Comparison of ENCODE assay signal across 9 mouse cellular contexts in genomic region chr12:44181081-44181982, GRCm38 (mm10). TPM values are rescaled to one million over a fixed set of nuclear protein-coding genes. Genes with fewer than 3 reads are reported as not detected.
DNase-seq lines count a peak whose midpoint lies in the region; ATAC-seq and TF ChIP-seq lines count a peak whose summit lies in the region.
"Had no signal": no experiment of that assay in that cellular context is flagged by ENCODE, and none has a peak within 500 bp of the region (broad histone marks: within the 10 kb centered on the region; RNA-seq: fewer than 3 reads in every experiment).

No protein-coding gene starts in this region.

- H3K36me3 ChIP-seq in heart, adult 2 months (ENCODE audit: control insufficient read depth, insufficient read depth, low read length), result no peaks in the 10 kb centered on the region
- H3K36me3 ChIP-seq in heart, embryonic 12.5 days, result no peaks in the 10 kb centered on the region
- no peaks in the 10 kb centered on the region for H3K36me3 ChIP-seq in embryonic facial prominence, embryonic 14.5 days (ENCODE audit: control insufficient read depth, insufficient read depth, low read length)
- no peaks in the 10 kb centered on the region for H3K36me3 ChIP-seq in intestine, postnatal 0 days (ENCODE audit: control insufficient read depth, insufficient read depth)
- no peaks in the 10 kb centered on the region for H3K36me3 ChIP-seq in neural tube, embryonic 13.5 days

- no peaks in the 10 kb centered on the region for H3K9me3 ChIP-seq in heart, embryonic 12.5 days (replicated peaks)
- H3K9me3 ChIP-seq in embryonic facial prominence, embryonic 14.5 days (ENCODE audit: control insufficient read depth, low read length), result no peaks in the 10 kb centered on the region
- H3K9me3 ChIP-seq in intestine, postnatal 0 days (ENCODE audit: control insufficient read depth), result no peaks in the 10 kb centered on the region
- no peaks in the 10 kb centered on the region for H3K9me3 ChIP-seq in neural tube, embryonic 13.5 days
- H3K9me3 ChIP-seq: megakaryocyte, embryonic 14.5 days had no signal

- TF ChIP-seq POLR2A in heart, adult 2 months (IDR thresholded peaks at IDR 0.05; ENCODE audit: insufficient read depth, low read depth, low read length), result no peak

- no peak overlapping the region for H3K9ac ChIP-seq in heart, adult 2 months (ENCODE audit: low read depth, low read length)
- no peak overlapping the region for H3K9ac ChIP-seq in heart, embryonic 12.5 days
- H3K9ac ChIP-seq in embryonic facial prominence, embryonic 14.5 days (ENCODE audit: low read depth, low read length), result no peak overlapping the region
- no peak overlapping the region for H3K9ac ChIP-seq in intestine, postnatal 0 days (ENCODE audit: low read depth, low read length)
- no peak overlapping the region for H3K9ac ChIP-seq in neural tube, embryonic 13.5 days

- H3K4me3 ChIP-seq in heart, adult 2 months, result no peak overlapping the region
- no peak overlapping the region for H3K4me3 ChIP-seq in heart, embryonic 12.5 days
- H3K4me3 ChIP-seq in embryonic facial prominence, embryonic 14.5 days (ENCODE audit: low read depth, low read length), result no peak overlapping the region
- H3K4me3 ChIP-seq in intestine, postnatal 0 days (ENCODE audit: low read depth, low read length), result no peak overlapping the region
- no peak overlapping the region for H3K4me3 ChIP-seq in neural tube, embryonic 13.5 days
- H3K4me3 ChIP-seq: megakaryocyte, embryonic 14.5 days had no signal

- no peak overlapping the region for H3K4me2 ChIP-seq in heart, embryonic 12.5 days
- H3K4me2 ChIP-seq in embryonic facial prominence, embryonic 14.5 days (ENCODE audit: low read depth, low read length), result no peak overlapping the region
- no peak overlapping the region for H3K4me2 ChIP-seq in intestine, postnatal 0 days (replicated peaks; ENCODE audit: low read depth)
- H3K4me2 ChIP-seq in neural tube, embryonic 13.5 days, result no peak overlapping the region

- H3K27ac ChIP-seq in heart, adult 2 months, result no peak overlapping the region
- no peak overlapping the region for H3K27ac ChIP-seq in heart, embryonic 12.5 days (ENCODE audit: poor library complexity, severe bottlenecking)
- H3K27ac ChIP-seq in embryonic facial prominence, embryonic 14.5 days (replicated peaks; ENCODE audit: low read depth, low read length), result no peak overlapping the region
- no peak overlapping the region for H3K27ac ChIP-seq in intestine, postnatal 0 days (ENCODE audit: low read depth, low read length)
- H3K27ac ChIP-seq in neural tube, embryonic 13.5 days (replicated peaks), result no peak overlapping the region

- no peak for TF ChIP-seq EP300 in heart, adult 2 months (IDR thresholded peaks at IDR 0.05; ENCODE audit: insufficient read depth, low read depth, low read length)

- no peak for DNase-seq in heart, adult 2 months
- DNase-seq in R1 (ENCODE audit: low read depth, low spot score), result peak; percentile 28
- DNase-seq in embryonic facial prominence, embryonic 14.5 days (ENCODE audit: low spot score), result peak; percentile 86
- peak; percentile 65 for DNase-seq in left cerebral cortex, postnatal 4 days
- no peak for DNase-seq in heart, adult 9 months (ENCODE audit: low spot score in 2 of 2)

- intact Hi-C loops in heart, adult 2 months (cut with DNase I), result no loop called here
- intact Hi-C loops in left cerebral cortex, postnatal 4 days (cut with DNase I), result no loop called here

- no peaks in the 10 kb centered on the region for H3K79me2 ChIP-seq in heart, adult 2 months (replicated peaks; ENCODE audit: control insufficient read depth, insufficient read depth, low read length)

- no peaks in the 10 kb centered on the region for H3K27me3 ChIP-seq in heart, adult 2 months (ENCODE audit: control insufficient read depth, insufficient read depth, low read length)
- H3K27me3 ChIP-seq in heart, embryonic 12.5 days (replicated peaks), result no peaks in the 10 kb centered on the region
- no peaks in the 10 kb centered on the region for H3K27me3 ChIP-seq in embryonic facial prominence, embryonic 14.5 days (replicated peaks; ENCODE audit: control insufficient read depth, insufficient read depth, low read length)
- no peaks in the 10 kb centered on the region for H3K27me3 ChIP-seq in intestine, postnatal 0 days (replicated peaks; ENCODE audit: control insufficient read depth, insufficient read depth, low read length)
- H3K27me3 ChIP-seq in neural tube, embryonic 13.5 days, result no peaks in the 10 kb centered on the region

- WGBS in heart, adult 2 months, result 35% methylated on average over 9 of the region's 9 CpGs
- WGBS in heart, embryonic 12.5 days, result 51% methylated on average over 9 of the region's 9 CpGs
- WGBS in embryonic facial prominence, embryonic 14.5 days, result 40% methylated on average over 9 of the region's 9 CpGs
- 48% methylated on average over 9 of the region's 9 CpGs for WGBS in intestine, postnatal 0 days
- WGBS in neural tube, embryonic 13.5 days, result 40% methylated on average over 9 of the region's 9 CpGs

- peak; percentile 66 for TF ChIP-seq CTCF in heart, adult 2 months (IDR thresholded peaks at IDR 0.05)
- TF ChIP-seq CTCF in intestine, postnatal 0 days (IDR thresholded peaks at IDR 0.05; ENCODE audit: low read depth), result peak; percentile 75

- no peak for ATAC-seq in heart, embryonic 12.5 days (ENCODE audit: insufficient number of reproducible peaks, low FRiP score)
- ATAC-seq in embryonic facial prominence, embryonic 14.5 days (ENCODE audit: low read depth), result peak; percentile 90
- no peak for ATAC-seq in intestine, postnatal 0 days
- peak; percentile 94 for ATAC-seq in neural tube, embryonic 13.5 days (ENCODE audit: low read depth)

- H3K4me1 ChIP-seq in heart, adult 2 months (ENCODE audit: control insufficient read depth, insufficient read depth, low read length), result no peaks in the 10 kb centered on the region; the same call in 1 of the 2 replicates
- no peaks in the 10 kb centered on the region for H3K4me1 ChIP-seq in heart, embryonic 12.5 days (replicated peaks)
- no peaks in the 10 kb centered on the region for H3K4me1 ChIP-seq in embryonic facial prominence, embryonic 14.5 days (ENCODE audit: control insufficient read depth, insufficient read depth, low read length)
- no peaks in the 10 kb centered on the region for H3K4me1 ChIP-seq in intestine, postnatal 0 days (replicated peaks; ENCODE audit: control insufficient read depth, insufficient read depth, low read length)
- H3K4me1 ChIP-seq in neural tube, embryonic 13.5 days (replicated peaks), result peaks cover 8% of the 10 kb centered on the region

RNA-seq across cellular contexts. Expression of gene Dnajb9, which starts 28.8 kb away (rescaled TPM):
- 10 to 100 TPM; 42.7 to 51.3 TPM for total RNA-seq in heart, adult 2 months (2021)
- polyA plus RNA-seq in heart, adult 2 months (2012; rRNA removed), result 5.9 and 14.2 TPM in 2 replicates
- 29.0 and 29.1 TPM in 2 replicates for polyA plus RNA-seq in heart, embryonic 12.5 days (2016; fragmentation: Nextera tagmentation; extraction: Ambion mirVana)
- polyA plus RNA-seq in embryonic facial prominence, embryonic 14.5 days (2014; fragmentation: Nextera tagmentation; extraction: Ambion mirVana), result 27.5 and 31.4 TPM in 2 replicates
- polyA plus RNA-seq in intestine, postnatal 0 days (2015; fragmentation: Nextera tagmentation; extraction: Ambion mirVana), result 81.2 and 85.6 TPM in 2 replicates
- total RNA-seq in left cerebral cortex, postnatal 4 days (2021), result 10 to 100 TPM; 22.0 to 22.1 TPM
- polyA plus RNA-seq in neural tube, embryonic 13.5 days (2015; fragmentation: Nextera tagmentation; extraction: Ambion mirVana), result 36.4 and 41.7 TPM in 2 replicates

RNA-seq across cellular contexts. Expression of gene Pnpla8, which starts 39.8 kb away (rescaled TPM):
- 100 to 1,000 TPM; 132 to 162 TPM for total RNA-seq in heart, adult 2 months (2021)
- polyA plus RNA-seq in heart, adult 2 months (2012; rRNA removed), result 26.7 and 64.6 TPM in 2 replicates
- polyA plus RNA-seq in heart, embryonic 12.5 days (2016; fragmentation: Nextera tagmentation; extraction: Ambion mirVana), result 65.2 and 65.5 TPM in 2 replicates
- polyA plus RNA-seq in embryonic facial prominence, embryonic 14.5 days (2014; fragmentation: Nextera tagmentation; extraction: Ambion mirVana), result 72.7 and 78.6 TPM in 2 replicates
- 55.2 and 61.6 TPM in 2 replicates for polyA plus RNA-seq in intestine, postnatal 0 days (2015; fragmentation: Nextera tagmentation; extraction: Ambion mirVana)
- total RNA-seq in left cerebral cortex, postnatal 4 days (2021), result 100 to 1,000 TPM; 106 to 123 TPM
- 120 and 129 TPM in 2 replicates for polyA plus RNA-seq in neural tube, embryonic 13.5 days (2015; fragmentation: Nextera tagmentation; extraction: Ambion mirVana)

Comparison
In these comparisons a context has a peak if more than half of its experiments do, and no peak if none do; other contexts are left out.
1. DNase-seq: peak in R1 (single experiment), embryonic facial prominence, embryonic 14.5 days (single experiment) and left cerebral cortex, postnatal 4 days (single experiment); none in heart, adult 2 months (0 of 2) and heart, adult 9 months (0 of 2).
2. ATAC-seq: peak in embryonic facial prominence, embryonic 14.5 days (single experiment) and neural tube, embryonic 13.5 days (single experiment); none in heart, embryonic 12.5 days (single experiment) and intestine, postnatal 0 days (single experiment).